Mouse (Mus musculus) cerebellum, adult 9-11 months (tissue): ENCODE results near the gene Mboat2.
A peak's percentile ranks its signal among the peaks of the same experiment; 100 is the strongest.

ENCODE experiments used
- DNase-seq: peaks from one replicate; pipeline ENCODE4 v3.0.0; 2022

Mboat2 gene

DNA sequence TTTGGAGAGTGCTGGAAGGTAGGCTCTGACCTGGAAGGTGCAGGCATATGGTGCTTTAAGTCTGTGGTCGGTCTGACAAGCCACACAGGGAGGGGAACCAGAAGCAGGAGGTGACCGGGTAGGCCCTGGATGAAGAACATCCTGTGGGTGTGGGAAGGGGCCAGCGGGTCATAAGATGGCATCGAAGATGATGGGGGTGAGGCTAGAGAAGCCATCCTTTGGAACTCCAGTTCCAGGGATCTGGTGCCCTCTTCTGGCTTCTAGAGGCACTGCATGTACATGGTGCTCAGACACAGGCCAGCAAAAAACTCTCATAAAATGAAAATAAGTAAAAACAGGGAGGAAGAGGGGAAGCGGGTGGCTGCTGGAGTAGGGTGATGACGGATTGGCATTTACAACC lies 121.5 kb downstream of the Mboat2 start:
- peak; percentile 30 for DNase-seq

DNA sequence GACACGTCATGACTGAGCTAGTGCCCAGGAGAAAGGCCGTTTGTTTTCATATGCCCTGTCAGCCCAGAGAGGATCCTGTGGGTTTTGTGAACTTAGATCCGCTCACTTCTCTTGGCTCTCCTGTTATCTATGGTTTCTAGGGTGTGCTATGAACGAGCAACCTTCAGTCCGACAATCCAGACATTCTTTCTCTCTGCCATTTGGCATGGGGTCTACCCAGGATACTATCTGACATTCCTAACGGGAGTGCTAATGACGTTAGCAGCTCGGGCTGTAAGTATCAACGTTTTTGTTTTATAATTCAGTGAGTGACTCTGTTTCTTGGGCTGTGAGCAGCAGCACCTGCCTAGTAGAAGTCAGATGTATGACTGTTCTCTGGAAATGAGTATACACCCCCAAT lies 124.5 kb downstream of the Mboat2 start:
- no peak for DNase-seq

DNA sequence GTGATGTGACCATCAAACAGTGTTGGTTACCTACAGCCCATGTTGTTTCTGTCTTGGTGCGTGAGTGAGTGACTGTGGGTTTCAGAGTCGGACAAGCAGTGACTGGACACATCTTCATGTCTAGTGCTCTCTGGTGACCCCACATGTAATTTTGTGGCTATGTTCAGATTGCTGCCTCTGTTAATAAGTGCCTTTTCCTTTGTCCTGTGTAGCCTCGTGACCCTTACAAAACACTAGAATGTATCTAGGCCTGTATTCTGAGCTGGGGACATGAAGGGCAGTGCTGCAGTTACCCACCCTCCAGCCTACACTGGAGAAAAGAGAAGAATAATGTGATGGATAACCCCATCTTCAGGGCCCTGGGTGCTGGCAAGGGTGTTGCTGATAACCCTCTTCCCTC lies 127.8 kb downstream of the Mboat2 start:
- no peak for DNase-seq

DNA sequence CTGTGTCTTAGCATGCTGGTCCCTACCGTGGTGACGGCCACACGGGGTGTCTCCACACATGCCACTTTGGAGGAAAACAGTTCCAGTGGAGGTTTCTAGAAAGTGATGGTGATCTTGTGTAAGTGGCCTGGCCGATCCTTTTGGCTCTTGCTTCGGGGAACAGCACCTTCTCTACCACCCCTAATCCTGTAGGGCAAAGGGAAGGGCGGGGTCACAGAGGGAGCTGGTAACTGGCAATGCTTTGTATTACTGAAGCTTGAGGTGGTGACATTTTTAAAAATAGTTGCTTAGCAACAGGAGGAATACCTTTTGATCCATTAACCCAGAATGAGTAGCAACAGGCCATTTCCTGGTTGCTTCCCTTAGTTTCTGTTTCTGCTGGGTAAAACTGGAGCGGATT lies 131.1 kb downstream of the Mboat2 start:
- no peak for DNase-seq

DNA sequence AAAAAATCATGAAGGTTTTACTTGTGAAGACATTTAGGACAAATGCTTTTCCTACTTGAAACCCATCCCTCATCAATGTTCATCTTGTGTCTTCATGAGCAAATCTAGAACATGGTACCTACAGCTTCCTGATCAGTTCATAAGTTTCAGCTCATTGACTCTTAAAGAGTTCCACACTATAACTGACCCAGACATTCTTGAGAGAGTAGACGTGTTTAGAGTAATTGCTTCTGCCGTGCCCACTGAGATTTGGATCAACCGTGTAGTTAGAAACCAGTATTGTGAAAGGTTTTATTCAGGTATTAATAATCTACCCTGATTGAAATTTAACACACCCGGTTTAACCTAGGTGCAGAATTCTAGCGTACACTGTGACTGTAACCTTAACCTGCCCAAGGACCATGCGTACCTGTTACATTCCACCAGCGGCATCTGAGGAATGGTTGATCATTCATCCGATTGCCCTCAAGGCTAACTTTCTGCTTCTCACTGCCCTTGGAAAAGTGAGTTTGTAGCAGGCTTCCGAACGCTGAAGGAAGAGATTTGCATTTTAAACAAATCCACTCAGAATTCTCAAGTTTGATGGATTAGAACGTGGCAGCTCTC lies 131.8 kb downstream of the Mboat2 start:
- DNase-seq, result no peak

DNA sequence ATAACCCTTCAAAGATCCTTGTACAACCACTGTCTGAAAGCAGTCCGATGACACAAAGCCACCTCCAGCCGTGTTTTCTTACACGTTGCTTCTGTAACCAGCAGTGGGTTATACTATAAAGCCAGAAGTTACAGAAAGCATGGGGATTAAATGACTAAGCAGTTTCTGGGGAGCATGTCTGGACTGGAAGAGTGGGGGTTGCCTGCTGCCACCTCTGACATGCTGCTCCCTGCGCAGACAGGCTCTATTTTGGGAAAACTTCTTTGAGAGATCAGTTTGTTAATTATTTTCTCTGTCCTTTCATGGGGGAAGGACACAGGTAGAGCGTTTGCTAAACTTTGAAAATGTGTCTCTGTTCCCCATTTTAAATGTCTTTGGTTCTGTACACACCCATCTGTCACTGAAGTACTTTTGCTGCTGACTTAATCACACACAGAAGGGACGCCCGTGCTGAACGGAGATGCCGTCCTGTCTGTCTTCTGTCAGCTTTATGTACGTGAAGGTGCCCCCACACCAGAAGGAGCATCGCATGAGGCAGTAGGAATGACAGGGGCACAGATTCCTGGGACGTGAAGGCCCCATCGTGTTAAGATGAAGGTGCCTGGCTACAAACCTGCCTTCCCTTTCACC lies 132.8 kb downstream of the Mboat2 start:
- no peak for DNase-seq

DNA sequence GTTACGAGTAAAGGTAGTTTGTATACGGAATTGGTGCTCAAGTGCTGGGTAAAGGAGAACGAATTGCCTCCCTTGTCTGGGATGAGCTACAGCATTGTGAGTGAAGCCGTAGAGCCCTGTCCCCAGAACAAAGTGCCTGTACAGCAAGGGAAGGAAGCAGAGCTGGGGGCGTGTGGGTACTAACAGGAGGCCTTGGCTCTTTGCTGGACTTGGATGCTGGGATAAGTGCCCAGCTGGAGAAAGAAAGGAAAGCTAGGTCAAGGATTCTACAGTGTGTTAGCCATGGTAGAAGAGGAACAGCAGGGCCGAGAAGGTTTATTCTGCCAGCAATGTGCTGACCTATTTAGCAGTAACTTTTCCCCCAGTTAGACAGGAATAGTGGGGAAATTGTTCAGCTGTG lies 134.7 kb downstream of the Mboat2 start:
- DNase-seq, result peak; percentile 67

DNA sequence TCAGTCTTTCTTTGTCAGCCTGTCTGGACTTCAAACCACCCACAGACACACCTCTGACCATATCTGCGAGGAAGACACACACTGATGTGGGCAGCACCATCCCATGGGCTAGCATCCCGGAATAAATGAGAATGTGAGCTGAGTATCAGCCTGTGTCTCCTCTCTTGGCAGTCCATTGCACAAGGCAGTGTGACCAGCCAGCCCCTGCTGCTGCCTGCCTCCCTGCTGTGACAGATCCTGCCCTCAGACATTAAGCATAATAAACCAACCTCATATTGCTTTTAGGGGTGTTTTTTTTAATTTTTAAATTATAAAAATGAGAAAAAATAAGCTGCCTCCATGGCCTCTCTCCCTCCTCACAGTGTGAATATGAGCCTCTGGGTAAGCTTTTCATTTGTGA lies 135.4 kb downstream of the Mboat2 start:
- peak; percentile 43 for DNase-seq

DNA sequence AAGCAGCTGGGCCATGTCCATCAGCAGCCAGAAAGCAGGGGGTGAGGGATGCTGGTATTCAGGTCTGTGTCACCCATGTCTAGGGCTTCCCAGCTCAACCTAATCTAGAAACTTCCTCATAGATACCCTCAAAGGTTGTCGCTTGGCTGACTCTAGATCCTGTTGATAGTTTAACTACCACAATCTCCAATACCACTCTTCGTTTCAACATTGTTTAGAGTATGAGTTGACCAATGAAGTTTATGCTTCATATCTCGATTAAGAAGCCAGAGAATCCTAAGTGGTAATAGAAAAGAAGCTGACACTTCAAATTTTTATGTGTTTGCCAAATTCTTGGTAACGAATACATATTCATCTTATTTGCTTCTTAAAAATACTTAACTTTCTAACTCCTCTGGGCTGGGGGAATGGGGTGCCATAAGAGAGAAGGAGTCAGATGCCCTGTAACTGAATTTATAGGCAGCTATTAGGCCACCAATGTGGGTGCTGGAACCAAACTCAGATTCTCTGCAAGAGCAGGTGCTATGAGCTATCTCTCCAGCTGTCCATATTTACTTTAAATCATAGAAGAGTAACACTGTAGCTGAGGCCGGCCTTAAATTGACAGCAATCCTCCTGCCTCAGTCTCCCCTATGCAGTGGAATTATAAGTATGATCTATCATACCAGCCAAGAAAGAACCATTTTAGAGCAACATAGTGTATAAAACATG lies 141.0 kb downstream of the Mboat2 start:
- no peak for DNase-seq

DNA sequence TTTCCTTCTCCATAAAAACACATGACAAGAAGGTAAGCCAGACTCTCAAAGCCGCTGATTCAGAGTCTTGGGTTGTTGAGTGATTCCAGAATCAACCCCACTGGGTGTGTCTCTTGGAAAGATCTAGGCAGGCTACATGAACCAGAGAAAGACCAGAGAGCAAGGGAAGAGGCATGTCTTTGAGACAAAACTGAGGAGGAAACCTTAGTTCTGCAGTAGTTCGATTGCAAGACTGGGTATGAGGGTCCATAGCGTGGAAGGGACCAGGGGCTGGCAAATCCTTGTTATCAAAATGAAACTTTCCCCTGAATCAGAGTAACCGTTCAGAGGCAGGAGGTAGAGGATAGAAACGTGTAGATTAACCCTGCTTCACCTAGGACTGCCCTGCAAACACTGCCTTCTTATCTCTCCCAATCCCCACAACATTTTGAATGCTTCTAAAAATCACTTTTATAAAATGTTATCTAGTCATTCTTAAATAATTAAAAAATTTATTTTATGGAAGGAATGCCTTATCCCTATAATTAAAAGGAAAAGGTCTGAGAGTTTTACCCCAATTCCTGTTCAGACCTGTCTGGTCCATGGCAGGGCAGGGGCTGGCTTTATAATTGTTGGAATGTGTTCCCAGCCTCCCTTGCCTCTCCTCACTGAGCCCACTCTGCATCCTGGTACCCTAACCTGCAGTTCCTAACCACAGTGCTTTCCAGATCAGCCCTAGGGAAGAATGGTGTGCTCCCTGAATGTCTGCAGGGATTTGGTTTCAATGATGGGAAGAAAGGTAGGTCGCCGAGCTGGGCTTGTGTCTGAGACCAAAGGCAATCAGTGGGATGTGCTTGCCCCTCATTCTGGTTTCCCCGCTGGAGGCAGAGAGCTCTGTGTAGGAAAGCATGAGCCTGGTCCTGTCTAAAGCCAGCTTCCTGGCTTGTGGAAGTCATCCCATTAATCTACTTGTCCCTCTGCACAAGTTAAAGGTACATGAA lies 142.0 kb downstream of the Mboat2 start:
- DNase-seq, result no peak

DNA sequence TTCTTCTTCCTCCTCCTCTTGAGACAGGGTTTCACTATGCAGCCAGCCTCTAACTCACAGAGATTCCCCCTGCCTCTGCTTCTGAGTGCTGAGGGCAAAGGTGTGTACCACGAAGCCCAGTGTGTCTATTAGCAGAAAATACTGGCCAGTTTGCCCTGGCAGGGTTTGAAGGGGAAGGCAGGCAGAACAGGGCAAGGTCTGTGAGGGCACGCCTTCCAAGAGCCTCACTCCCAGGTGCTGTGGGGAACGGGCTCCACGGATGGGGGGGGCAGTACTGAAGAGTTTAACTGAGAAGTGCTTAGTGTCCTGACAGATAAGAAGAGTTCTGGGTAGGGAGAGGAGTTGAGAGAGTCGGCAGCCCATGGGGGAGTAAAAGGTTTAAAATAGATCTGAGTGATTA lies 142.9 kb downstream of the Mboat2 start:
- DNase-seq, result no peak

DNA sequence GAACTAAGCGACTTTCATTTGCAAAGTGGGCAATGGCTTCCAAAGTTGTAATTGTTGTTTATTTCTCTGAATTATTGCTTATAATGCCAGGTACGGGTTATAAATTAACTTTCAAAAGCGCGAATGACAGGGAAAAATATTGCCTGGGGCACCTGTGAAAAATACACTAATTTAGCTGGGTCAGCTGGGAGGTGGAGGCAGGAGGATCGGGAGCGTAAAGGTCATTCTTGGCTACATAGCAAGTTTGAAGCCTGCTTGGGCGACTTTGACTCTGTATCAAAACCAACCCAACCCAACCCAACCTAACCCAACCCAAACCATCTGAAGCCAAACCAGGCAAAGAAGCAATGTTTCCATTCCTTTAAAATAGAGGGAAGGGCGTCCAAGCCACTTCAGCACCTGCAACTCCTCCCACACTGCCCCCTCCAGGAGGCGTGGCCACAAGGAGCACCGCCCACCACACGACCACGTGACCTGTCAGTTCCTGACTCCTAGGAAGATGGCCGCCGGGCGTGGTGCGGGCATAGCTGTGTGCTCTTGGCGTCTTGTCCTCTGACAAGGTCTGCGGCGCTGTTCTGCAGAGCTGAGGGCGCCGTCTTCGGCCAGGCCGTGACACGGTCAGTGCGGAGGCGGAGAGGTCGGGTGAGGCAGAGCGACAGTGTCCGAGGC lies 143.9 kb downstream of the Mboat2 start, which contains the start of gene Kidins220:
TSS of gene Kidins220 (plus strand) at position 480 of the 669 bp plus-strand sequence.
- DNase-seq, result peak; percentile 95

DNA sequence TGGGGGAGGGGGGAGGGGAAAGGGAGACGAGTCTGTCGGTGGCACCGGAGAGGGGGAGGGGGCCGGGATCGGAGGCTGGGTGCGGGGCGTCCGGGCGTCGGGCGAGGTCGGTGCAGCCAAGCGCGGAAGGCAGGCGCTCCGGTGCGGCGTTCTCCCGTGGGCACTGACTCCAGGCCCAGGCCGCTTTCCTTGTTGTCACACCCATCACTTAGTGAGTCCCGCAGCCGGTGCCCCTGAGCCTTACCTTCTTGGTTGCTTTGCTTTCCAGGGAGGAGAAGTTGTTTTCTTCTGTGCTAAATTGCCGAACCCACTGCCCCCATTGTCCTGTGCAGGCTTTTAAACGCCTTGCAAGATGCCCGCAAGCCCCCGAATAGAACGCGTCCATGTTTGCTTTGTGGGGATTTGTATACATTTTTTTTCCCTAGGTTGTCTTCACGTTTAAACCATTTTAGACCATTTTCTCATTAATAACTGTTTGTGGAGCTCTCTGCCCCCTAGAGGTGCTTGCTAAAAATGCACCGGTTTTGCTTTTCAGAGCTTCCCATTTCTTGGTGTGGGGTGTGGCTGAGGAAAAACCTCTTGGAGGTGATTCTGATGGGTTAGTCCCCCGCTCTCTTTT lies 144.5 kb downstream of the Mboat2 start:
- DNase-seq, result peak; percentile 78

DNA sequence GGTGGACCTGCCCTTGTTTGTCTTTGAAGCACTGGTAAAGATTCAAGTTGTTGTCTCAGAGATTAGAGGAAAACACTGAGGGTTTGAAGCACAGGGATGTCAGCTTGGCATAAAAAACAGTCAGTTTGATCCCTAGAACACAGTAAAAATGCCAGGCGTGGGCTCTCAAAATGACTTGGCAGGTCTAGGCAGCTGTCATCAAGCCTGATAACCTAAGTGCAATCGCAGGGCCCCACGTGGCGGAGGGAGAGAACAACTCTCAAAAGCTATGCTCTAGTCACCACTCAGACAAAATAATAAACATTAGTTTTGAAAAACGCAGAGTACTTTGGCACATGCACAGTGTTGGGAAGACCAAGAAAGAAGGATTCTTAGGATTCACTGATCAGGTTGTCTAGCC lies 154.5 kb downstream of the Mboat2 start:
- DNase-seq, result no peak

DNA sequence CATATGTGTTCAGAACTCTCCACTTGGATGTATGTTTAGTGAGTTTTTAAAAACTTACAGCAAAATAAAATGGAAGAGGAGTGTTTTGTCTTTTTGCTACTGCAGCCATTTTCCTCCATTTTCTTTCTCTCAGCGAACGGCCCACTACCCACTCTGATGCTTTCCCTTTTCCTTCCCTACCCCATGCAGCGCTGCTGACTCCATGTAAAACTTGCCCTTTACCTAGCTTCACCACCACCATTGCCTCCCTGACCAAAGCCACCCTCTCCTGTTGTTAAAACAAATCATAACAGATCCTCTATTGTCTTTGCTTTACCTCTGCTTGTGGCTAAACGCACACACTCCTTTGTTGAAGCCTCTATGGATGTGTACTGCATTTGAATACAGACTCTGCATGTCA lies 164.7 kb downstream of the Mboat2 start:
- no peak for DNase-seq

DNA sequence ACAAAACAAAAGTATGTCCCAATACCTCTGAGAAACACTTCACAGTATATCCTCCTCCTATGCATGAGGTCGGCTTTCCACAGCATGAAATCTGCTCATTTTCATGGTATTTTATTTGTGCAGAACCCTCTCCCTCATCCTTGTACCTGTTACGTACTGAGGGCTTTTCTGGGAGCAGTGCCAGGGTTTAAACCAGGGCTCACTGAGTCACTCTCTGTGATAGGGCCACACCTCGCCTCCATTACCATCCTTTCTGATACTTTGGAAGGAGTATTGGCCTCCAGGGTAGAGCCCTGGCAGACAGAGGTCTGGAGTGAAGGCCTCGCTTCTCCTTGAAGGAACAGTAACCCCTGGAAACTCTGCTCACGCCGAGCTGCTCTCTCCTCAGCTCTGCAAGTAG lies 174.7 kb downstream of the Mboat2 start:
- no peak for DNase-seq

DNA sequence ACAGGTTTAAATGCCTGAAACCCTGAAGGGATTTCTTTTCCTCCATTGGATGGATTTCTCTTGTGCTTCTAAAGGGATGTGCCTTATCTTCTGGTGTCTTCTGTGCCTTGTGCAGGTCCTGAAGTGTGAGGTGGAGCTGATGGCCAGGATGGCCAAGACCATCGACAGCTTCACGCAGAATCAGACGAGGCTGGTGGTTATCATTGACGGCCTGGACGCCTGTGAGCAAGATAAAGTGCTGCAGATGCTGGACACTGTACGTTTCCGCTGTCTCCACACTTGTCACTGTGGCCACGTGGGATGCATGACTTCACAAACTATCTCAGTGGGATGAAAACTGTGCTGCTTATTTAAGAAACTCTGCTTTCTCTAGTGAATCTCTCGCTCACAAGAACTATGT lies 179.3 kb downstream of the Mboat2 start:
- DNase-seq, result no peak

DNA sequence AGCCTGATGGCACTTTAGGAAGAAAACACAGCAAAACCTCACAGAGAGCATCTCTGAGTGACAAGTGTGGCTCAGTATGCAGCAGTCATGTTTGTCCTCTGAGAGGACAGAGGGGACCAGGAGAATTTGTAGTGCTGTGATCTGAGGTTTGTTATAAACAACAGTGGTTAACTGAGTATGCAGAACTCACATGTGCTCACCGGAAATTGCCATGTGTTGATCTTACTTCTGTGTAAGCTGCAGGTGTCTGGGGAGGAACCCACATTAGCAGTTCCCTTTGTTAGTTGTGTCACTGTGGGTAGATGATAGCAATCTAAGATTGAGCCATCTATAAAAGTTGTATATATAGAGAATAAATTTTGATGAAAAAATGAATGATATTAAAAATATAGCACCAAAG lies 179.7 kb downstream of the Mboat2 start:
- DNase-seq, result no peak

DNA sequence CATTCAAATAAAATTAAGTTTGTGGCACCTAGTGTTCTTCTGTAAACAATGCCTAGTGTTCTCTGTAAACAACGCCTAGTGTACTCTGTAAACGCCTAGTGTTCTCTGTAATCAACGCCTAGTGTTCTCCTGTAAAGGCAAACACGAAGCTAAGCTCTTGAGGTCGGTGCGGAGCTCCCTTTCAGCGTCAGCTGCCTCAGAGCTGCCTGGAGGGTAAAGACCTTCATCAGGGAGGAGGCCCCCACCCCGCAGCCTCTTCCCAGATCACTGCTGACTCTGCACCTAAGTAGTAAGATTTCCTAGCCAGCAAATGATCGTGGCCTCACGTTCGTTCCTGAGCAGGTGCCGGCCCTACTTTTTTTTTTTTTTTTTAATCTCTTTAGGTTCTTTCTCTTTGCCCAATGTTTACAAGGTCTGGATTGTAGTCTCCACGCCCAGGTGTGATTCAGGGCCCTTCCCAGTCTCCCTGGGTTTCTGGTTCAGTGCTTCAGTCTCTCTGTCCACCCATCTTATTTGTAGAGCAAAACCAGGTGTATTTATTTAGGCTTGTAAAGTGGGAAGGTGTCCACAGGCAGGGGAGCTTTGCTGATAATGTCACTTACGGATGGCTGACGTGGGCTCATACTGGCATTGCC lies 181.2 kb downstream of the Mboat2 start:
- no peak for DNase-seq

DNA sequence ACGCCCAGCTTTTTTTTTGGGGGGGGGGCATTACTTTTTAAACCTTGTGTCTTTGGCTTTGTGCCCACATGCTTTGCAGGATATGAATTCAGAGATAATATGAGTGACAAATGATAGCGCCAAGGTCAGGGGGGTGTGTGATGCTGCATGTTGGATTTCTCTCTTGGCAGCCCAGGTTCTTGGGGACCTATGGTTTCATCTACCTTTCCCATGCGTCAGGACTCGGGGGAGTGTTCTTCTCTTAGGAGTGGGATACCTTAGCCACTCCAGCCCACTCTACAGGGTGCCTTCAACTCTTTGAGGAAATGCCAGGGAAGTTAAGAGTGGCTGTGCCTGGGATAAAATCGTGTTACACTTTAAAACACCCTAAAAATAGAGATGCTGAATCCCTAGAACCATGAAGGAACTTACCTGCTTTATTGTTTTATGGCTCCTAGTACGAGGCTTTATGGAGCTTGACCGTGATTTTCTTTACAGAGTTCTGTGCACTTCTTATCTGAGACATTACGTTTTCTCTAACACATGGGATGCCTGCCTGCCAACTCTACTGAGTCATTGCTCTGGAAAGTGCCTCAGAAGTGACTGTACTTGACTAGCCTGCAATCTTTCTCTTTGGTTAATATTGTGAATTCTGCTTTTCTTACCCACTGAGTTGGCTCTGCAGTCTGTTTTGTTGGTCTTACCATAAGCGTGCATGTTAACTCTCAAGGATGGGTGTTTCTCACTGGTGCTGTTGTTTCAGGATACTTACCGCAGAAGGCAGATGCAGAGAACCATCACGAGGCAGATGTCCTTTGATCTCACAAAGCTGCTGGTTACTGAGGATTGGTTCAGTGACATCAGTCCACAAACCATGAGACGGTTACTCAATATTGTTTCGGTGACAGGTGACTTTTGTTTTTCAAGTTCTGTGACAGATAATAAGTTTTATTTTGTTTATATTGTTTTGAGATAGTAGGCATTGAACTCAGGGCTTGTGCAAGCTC lies 182.2 kb downstream of the Mboat2 start:
- no peak for DNase-seq
